Mouse (Mus musculus) hindbrain, embryonic 15.5 days (tissue): ENCODE results near the gene Kidins220. TPM values are rescaled to one million over a fixed set of nuclear protein-coding genes. Genes with fewer than 3 reads are reported as not detected.
A peak's percentile ranks its signal among the peaks of the same experiment; 100 is the strongest.

Experiments
- ATAC-seq: fragments of 200-750 bp; cut with Nextera tagmentation; 2 replicates; pipeline ENCODE4 v1.8.0; 2017; ENCODE audit warnings: low read depth, moderate number of reproducible peaks, moderate TSS enrichment; ENCODE audit not compliant: low FRiP score
- H3K27ac ChIP-seq: fragments of 300-500 bp; sonication (generic); replicated peaks from 2 replicates; pipeline ENCODE4 v1.5.1; 2015; ENCODE audit warnings: mild to moderate bottlenecking, inconsistent platforms
- H3K27me3 ChIP-seq: fragments of 300-500 bp; sonication (generic); 2 replicates; pipeline ENCODE4 v1.6.1; 2015; ENCODE audit warnings: control low read depth, inconsistent platforms
- H3K36me3 ChIP-seq: fragments of 300-500 bp; sonication (generic); 2 replicates; pipeline ENCODE4 v1.6.1; 2015; ENCODE audit warnings: control low read depth, inconsistent platforms
- H3K4me1 ChIP-seq: fragments of 300-500 bp; sonication (generic); replicated peaks from 2 replicates; pipeline ENCODE4 v1.6.1; 2015; ENCODE audit warnings: control low read depth, inconsistent platforms
- H3K4me2 ChIP-seq: fragments of 300-500 bp; sonication (generic); 2 replicates; pipeline ENCODE4 v1.6.1; 2015; ENCODE audit warnings: moderate library complexity, mild to moderate bottlenecking, inconsistent platforms
- H3K4me3 ChIP-seq: fragments of 300-500 bp; sonication (generic); 2 replicates; pipeline ENCODE4 v1.5.1; 2015; ENCODE audit warnings: mild to moderate bottlenecking, inconsistent platforms
- H3K9ac ChIP-seq: fragments of 300-500 bp; sonication (generic); 2 replicates; pipeline ENCODE4 v1.6.1; 2015; ENCODE audit warnings: inconsistent platforms
- H3K9me3 ChIP-seq: fragments of 300-500 bp; sonication (generic); 2 replicates; pipeline ENCODE4 v1.6.1; 2016; ENCODE audit warnings: control low read depth, inconsistent platforms
- WGBS: fragments of 180-500 bp; shearing (Covaris S2); methylation state at CpG from one replicate; pipeline ENCODE4 v1.1.7; 2015; 5-methylcytosine and 5-hydroxymethylcytosine counted together
- polyA plus RNA-seq: library from polyadenylated mRNA; unstranded; fragments of >200 nt; fragmentation: Nextera tagmentation; extraction: Ambion mirVana; gene quantifications from 2 replicates; pipeline ENCODE4 v1.2.1, GENCODE M21; 2015

Gene Kidins220
- polyA plus RNA-seq = 127 and 140 TPM in 2 replicates

GRCm38 (mm10) chr12:24974446-24975114 is at the start of gene Kidins220:
Gene Kidins220 (plus strand): TSS chr12:24974925.
- ATAC-seq = peak; percentile 90
- H3K36me3 ChIP-seq = 0 out of 2 replicates have a peak, but pooled peaks cover 5% of the 10 kb centered on the region
- 16% methylated on average over 27 of the region's 29 CpGs for whole genome bisulfite sequencing
- peak within 1 kb of the TSS; percentile 66 for H3K9ac ChIP-seq
- H3K4me2 ChIP-seq = peak within 1 kb of the TSS; percentile 53
- H3K27me3 ChIP-seq = no peaks in the 10 kb centered on the region
- peaks cover 28% of the 10 kb centered on the region for H3K4me1 ChIP-seq
- H3K9me3 ChIP-seq = no peaks in the 10 kb centered on the region
- H3K4me3 ChIP-seq = peak within 1 kb of the TSS; percentile 61
- H3K27ac ChIP-seq = peak within 1 kb of the TSS; percentile 89

DNA sequence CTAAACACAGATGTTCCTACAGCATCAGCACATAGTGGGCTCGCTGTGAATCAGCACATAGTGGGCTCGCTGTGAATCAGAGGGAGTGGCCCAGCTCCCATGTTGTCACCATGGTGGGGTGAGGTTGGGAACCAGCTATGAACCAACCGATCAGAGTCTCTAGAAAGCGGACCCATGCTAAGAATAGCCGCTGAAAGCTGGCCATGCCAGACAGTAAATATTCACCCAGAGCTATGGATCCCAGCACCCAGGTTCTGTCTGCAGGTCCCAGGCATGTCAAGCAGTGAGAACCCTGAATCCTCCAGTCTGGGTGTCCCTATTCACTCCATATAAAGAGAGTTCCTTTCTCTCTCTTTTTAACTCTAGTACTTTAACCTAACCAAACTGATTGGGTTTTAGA is 49.4 kb upstream of the Kidins220 start:
- H3K27me3 ChIP-seq = no peaks in the 10 kb centered on the region
- WGBS = 91% methylated on average over 5 of the region's 5 CpGs
- no peak for ATAC-seq

GRCm38 (mm10) chr12:24925684-24926083 is 49.0 kb upstream of the Kidins220 start:
- Histone ChIP-seq H3K4me3 (no peak overlapping the region), H3K4me1 (peaks cover 17% of the 10 kb centered on the region), H3K36me3 (peaks cover 7% of the 10 kb centered on the region), H3K4me2 (no peak overlapping the region), H3K27ac (no peak overlapping the region), H3K27me3 (no peaks in the 10 kb centered on the region), H3K9ac (no peak overlapping the region), H3K9me3 (no peaks in the 10 kb centered on the region)
- ATAC-seq = no peak
- WGBS = 51% methylated on average over 4 of the region's 4 CpGs

More for the DNA sequence above, 49.4 kb upstream of the Kidins220 start:
- no peak overlapping the region for H3K9ac ChIP-seq
- peaks cover 7% of the 10 kb centered on the region for H3K36me3 ChIP-seq
- no peak overlapping the region for H3K4me3 ChIP-seq
- H3K4me2 ChIP-seq = no peak overlapping the region
- H3K27ac ChIP-seq = no peak overlapping the region
- H3K4me1 ChIP-seq = peaks cover 17% of the 10 kb centered on the region
- no peaks in the 10 kb centered on the region for H3K9me3 ChIP-seq

GRCm38 (mm10) chr12:24928051-24928748 is 46.5 kb upstream of the Kidins220 start:
- no peak overlapping the region for H3K9ac ChIP-seq
- H3K4me2 ChIP-seq = no peak overlapping the region
- H3K9me3 ChIP-seq = no peaks in the 10 kb centered on the region
- 47% methylated on average over 18 of the region's 18 CpGs for WGBS
- H3K27me3 ChIP-seq = no peaks in the 10 kb centered on the region
- H3K4me3 ChIP-seq = no peak overlapping the region
- peak overlapping the region; percentile 66 for H3K27ac ChIP-seq
- ATAC-seq = peak; percentile 75; the same call in 1 of the 2 replicates
- H3K4me1 ChIP-seq = peaks cover 18% of the 10 kb centered on the region
- H3K36me3 ChIP-seq = peaks cover 7% of the 10 kb centered on the region

- H3K27ac ChIP-seq = peak overlapping the region; percentile 66
- peaks cover 7% of the 10 kb centered on the region for H3K36me3 ChIP-seq
- ATAC-seq = no peak
- 57% methylated on average over 7 of the region's 7 CpGs for WGBS
- H3K4me2 ChIP-seq = no peak overlapping the region
- no peak overlapping the region for H3K9ac ChIP-seq
- no peaks in the 10 kb centered on the region for H3K27me3 ChIP-seq
- H3K9me3 ChIP-seq = no peaks in the 10 kb centered on the region
- peaks cover 25% of the 10 kb centered on the region for H3K4me1 ChIP-seq
- no peak overlapping the region for H3K4me3 ChIP-seq
These were observed 45.7 kb upstream of the Kidins220 start for GRCm38 (mm10) chr12:24929043-24929442.

- Histone ChIP-seq H3K4me2 (no peak overlapping the region), H3K36me3 (no peaks in the 10 kb centered on the region; the same call in 1 of the 2 replicates), H3K4me1 (peaks cover 25% of the 10 kb centered on the region), H3K27me3 (no peaks in the 10 kb centered on the region), H3K4me3 (no peak overlapping the region), H3K27ac (no peak overlapping the region), H3K9ac (no peak overlapping the region), H3K9me3 (no peaks in the 10 kb centered on the region)
- no peak for ATAC-seq
- 88% methylated on average over 3 of the region's 3 CpGs for WGBS
These were observed 44.0 kb upstream of the Kidins220 start for GRCm38 (mm10) chr12:24930760-24931159.

DNA sequence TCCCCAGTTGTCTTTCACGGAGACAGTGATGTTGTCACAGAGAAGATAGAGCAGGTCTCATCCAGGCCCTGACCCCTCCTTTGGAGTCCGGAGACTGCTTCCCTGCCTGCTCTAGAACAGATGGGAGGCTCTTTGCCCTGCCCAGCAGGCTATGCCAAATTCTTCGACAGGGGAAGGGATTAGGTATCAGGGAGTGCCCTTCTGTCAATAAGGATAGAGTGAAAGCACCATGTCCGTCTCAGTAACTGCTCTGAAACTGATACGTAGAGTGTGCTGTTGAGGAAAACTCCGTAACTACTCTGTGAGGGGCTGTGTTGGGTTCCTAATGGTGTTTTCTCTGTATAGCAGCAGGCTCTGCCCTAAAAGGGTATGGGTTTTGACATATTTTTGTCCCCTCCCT is 42.6 kb upstream of the Kidins220 start:
- Histone ChIP-seq H3K27me3 (no peaks in the 10 kb centered on the region), H3K4me3 (no peak overlapping the region), H3K9me3 (no peaks in the 10 kb centered on the region), H3K9ac (no peak overlapping the region), H3K36me3 (no peaks in the 10 kb centered on the region), H3K4me1 (peaks cover 25% of the 10 kb centered on the region), H3K4me2 (no peak overlapping the region), H3K27ac (no peak overlapping the region)
- ATAC-seq = no peak
- WGBS = 73% methylated on average over 6 of the region's 6 CpGs

GRCm38 (mm10) chr12:24933206-24933775 is 41.4 kb upstream of the Kidins220 start:
- Histone ChIP-seq H3K4me3 (no peak overlapping the region), H3K9me3 (no peaks in the 10 kb centered on the region), H3K36me3 (no peaks in the 10 kb centered on the region), H3K27ac (peak overlapping the region; percentile 49; the same call in 1 of the 2 replicates), H3K4me1 (peaks cover 17% of the 10 kb centered on the region), H3K27me3 (no peaks in the 10 kb centered on the region), H3K9ac (no peak overlapping the region), H3K4me2 (no peak overlapping the region)
- ATAC-seq = no peak
- 78% methylated on average over 1 of the region's 1 CpGs for WGBS

GRCm38 (mm10) chr12:24933996-24934395 is 40.7 kb upstream of the Kidins220 start:
- no peak overlapping the region for H3K9ac ChIP-seq
- H3K27me3 ChIP-seq = no peaks in the 10 kb centered on the region
- no peaks in the 10 kb centered on the region for H3K36me3 ChIP-seq
- no peak overlapping the region for H3K4me3 ChIP-seq
- H3K4me1 ChIP-seq = peaks cover 10% of the 10 kb centered on the region
- no peak for ATAC-seq
- H3K9me3 ChIP-seq = no peaks in the 10 kb centered on the region
- 84% methylated on average over 3 of the region's 3 CpGs for WGBS
- no peak overlapping the region for H3K4me2 ChIP-seq
- H3K27ac ChIP-seq = 0 out of 2 replicates have a peak overlapping the region, but pooled peaks have one; percentile 49

DNA sequence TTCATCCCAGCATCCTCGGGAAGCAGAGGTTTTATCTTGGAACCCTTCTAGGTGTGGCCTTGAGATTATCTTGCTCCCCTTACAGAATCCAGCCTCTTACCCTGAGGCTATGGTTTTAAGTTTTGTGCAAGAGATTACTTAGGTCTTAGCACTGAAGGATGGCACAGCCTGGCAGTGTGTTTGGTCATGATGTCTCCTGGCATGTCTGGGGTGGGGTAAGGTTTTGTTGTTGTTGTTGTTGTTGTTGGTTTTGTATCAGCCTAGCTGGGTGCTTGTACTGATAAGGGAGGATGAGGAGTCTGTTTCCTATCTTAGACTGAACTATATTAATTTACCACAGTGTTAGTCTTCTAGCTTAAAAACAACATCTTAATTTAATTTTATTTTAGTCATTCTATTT is 38.4 kb upstream of the Kidins220 start:
- Histone ChIP-seq H3K27ac (no peak overlapping the region), H3K4me1 (peaks cover 8% of the 10 kb centered on the region), H3K9me3 (no peaks in the 10 kb centered on the region), H3K36me3 (peaks cover 9% of the 10 kb centered on the region), H3K27me3 (no peaks in the 10 kb centered on the region), H3K4me3 (no peak overlapping the region), H3K4me2 (no peak overlapping the region), H3K9ac (no peak overlapping the region)
- WGBS = 91% methylated on average over 1 of the region's 1 CpGs
- no peak for ATAC-seq

DNA sequence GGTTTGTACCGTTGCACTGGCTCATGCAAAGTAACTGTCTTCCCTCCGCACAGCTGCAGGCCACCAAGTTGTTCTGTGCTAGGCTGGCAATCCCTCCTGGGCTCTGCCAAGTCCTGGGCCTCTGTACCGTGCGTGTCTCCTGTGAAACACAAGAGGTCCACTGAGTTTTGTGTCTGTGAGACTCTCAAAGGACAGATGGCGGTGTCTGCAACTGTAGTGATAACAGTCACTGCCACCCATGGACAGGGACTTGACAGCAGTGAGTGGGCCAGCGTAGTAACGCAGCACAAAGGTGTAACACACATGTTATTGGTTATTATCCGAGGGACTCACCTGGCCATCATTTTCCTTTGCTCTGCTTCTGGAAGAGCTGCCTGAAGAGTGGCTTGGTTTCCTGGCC is 35.4 kb upstream of the Kidins220 start:
- Histone ChIP-seq H3K36me3 (peaks cover 19% of the 10 kb centered on the region), H3K27me3 (no peaks in the 10 kb centered on the region), H3K9ac (no peak overlapping the region), H3K9me3 (no peaks in the 10 kb centered on the region), H3K4me1 (no peaks in the 10 kb centered on the region), H3K4me2 (no peak overlapping the region), H3K27ac (no peak overlapping the region), H3K4me3 (no peak overlapping the region)
- no peak for ATAC-seq
- WGBS = 94% methylated on average over 8 of the region's 8 CpGs

DNA sequence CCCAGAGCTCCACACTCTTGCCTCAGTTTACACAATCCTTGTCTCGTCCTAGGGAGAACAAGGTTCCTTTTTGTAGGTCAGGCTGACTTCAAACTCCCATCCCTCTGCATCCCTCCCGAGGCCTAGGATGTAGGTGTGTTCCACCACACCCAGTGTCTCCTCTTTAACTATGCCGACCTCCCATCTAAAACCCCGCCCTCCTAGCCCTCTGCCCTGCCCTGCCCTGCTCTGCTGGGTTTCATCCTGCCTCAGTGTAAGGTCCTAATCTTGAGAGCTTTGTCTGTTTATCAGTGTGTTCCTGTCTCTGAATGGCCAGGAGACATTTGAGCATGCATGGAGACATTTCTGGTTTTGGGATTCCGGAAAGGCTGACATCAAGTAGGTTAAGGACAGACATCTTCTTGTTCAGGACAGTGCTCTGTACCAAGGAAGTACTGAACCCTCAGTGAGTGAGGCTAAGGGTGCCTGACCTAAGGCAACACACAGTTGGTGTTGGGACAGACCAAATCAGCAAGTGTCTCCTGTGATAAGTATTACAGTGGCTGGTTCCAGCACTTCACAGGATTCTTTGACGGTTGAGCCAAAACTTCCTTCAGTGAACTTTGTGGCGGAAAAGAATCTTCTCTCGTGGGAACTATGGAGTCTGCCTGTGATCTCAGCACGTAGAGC is 32.0 kb upstream of the Kidins220 start:
- H3K9ac ChIP-seq = no peak overlapping the region
- no peak overlapping the region for H3K4me2 ChIP-seq
- no peaks in the 10 kb centered on the region for H3K4me1 ChIP-seq
- peaks cover 19% of the 10 kb centered on the region for H3K36me3 ChIP-seq
- no peak overlapping the region for H3K4me3 ChIP-seq
- no peaks in the 10 kb centered on the region for H3K9me3 ChIP-seq
- no peaks in the 10 kb centered on the region for H3K27me3 ChIP-seq
- no peak for ATAC-seq
- 83% methylated on average over 9 of the region's 9 CpGs for WGBS
- H3K27ac ChIP-seq = no peak overlapping the region
